Mouse (Mus musculus): ENCODE measurements around the gene Akap11.

DNA sequence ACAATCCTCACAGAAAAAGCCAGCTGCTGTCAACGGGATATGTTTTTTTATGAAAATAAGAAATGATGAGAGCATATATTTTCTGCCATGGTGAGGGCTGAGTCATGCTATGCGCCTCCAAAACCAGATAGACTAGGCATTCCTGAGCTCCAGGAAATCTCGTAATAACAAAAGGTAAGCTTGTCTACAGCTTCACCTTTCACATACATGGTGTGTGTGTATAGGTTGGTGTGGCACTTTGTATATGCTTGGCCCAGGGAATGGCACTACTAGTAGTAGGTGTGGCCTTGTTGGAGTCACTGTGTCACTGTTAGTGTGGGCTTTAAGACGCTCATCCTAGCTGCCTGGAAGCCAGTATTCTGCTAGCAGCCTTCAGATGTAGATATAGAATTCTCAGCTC lies 68.6 kb downstream of the Akap11 start:
- TF ChIP-seq CTCF (IDR thresholded peaks at IDR 0.05; ENCODE audit: low read depth) = no peak
- no peak for TF ChIP-seq EP300 (IDR thresholded peaks at IDR 0.05; ENCODE audit: low read depth)

All from liver, embryonic 14.5 days (tissue).